Mouse (Mus musculus) urinary bladder, postnatal 4 days (tissue): ENCODE results near the gene Asic2.

Experiments
- DNase-seq, 2 experiments: peaks; one replicate each; pipeline ENCODE4 v3.0.0; 2021 to 2022; ENCODE audit warnings: low spot score in 2 of 2

Gene Asic2

GRCm38 (mm10) chr11:81954398-81954797, 13.9 kb downstream of the Asic2 start:
- no peak for DNase-seq

- DNase-seq: no peak
Observed at GRCm38 (mm10) chr11:81948021-81948420, 20.2 kb downstream of the Asic2 start.

GRCm38 (mm10) chr11:81942167-81942566, 26.1 kb downstream of the Asic2 start:
- DNase-seq: no peak

- no peak for DNase-seq
Observed at GRCm38 (mm10) chr11:81940988-81941387, 27.3 kb downstream of the Asic2 start.

- no peak for DNase-seq
Observed at GRCm38 (mm10) chr11:81937516-81937915, 30.7 kb downstream of the Asic2 start.

- no peak for DNase-seq
Observed at GRCm38 (mm10) chr11:81926393-81926792, 41.9 kb downstream of the Asic2 start.

- no peak for DNase-seq
Observed at GRCm38 (mm10) chr11:81923626-81924025, 44.6 kb downstream of the Asic2 start.

GRCm38 (mm10) chr11:81923096-81923495, 45.2 kb downstream of the Asic2 start:
- no peak for DNase-seq

- DNase-seq: no peak
Observed at GRCm38 (mm10) chr11:81915501-81915900, 52.8 kb downstream of the Asic2 start.

GRCm38 (mm10) chr11:81913071-81913470, 55.2 kb downstream of the Asic2 start:
- no peak for DNase-seq

- DNase-seq: no peak
Observed at GRCm38 (mm10) chr11:81909397-81909894, 58.8 kb downstream of the Asic2 start.

GRCm38 (mm10) chr11:81908760-81909159, 59.5 kb downstream of the Asic2 start:
- no peak for DNase-seq

- no peak for DNase-seq
Observed at GRCm38 (mm10) chr11:81902318-81902717, 65.9 kb downstream of the Asic2 start.

GRCm38 (mm10) chr11:81897547-81898354, 70.5 kb downstream of the Asic2 start:
- no peak for DNase-seq

- no peak for DNase-seq
Observed at GRCm38 (mm10) chr11:81896511-81896910, 71.7 kb downstream of the Asic2 start.

GRCm38 (mm10) chr11:81871506-81872213, 96.6 kb downstream of the Asic2 start:
- DNase-seq: no peak

GRCm38 (mm10) chr11:81865661-81866382, 102.4 kb downstream of the Asic2 start:
- no peak for DNase-seq

GRCm38 (mm10) chr11:81860250-81860972, 107.8 kb downstream of the Asic2 start, which contains the start of gene 5530401A14Rik:
TSS of gene 5530401A14Rik (plus strand) at chr11:81860673.
- no peak for DNase-seq

GRCm38 (mm10) chr11:81847773-81848490, 120.3 kb downstream of the Asic2 start:
- DNase-seq: no peak

GRCm38 (mm10) chr11:81845686-81846036, 122.6 kb downstream of the Asic2 start:
- DNase-seq: no peak
